Mouse (Mus musculus): Measurements from ENCODE around the gene Foxm1.

- TF ChIP-seq CTCF (conservative IDR thresholded peaks at IDR 0.05; ENCODE audit: insufficient read depth, insufficient read length, low read depth, low read length), result no peak
- no peak for TF ChIP-seq POLR2A (IDR thresholded peaks at IDR 0.05; ENCODE audit: low read depth, low read length)
These were observed 8.6 kb upstream of the Foxm1 start for GRCm38 (mm10) chr6:128354140-128354539.

Measured in kidney, adult 2 months (tissue).